Mouse (Mus musculus): ENCODE measurements around the gene Tns3.
"Not testable (repeated sequence)": the region's sequence is repeated elsewhere in the genome, so short reads cannot be mapped to it uniquely, and the experiment has no call there.

Gene Tns3

DNA sequence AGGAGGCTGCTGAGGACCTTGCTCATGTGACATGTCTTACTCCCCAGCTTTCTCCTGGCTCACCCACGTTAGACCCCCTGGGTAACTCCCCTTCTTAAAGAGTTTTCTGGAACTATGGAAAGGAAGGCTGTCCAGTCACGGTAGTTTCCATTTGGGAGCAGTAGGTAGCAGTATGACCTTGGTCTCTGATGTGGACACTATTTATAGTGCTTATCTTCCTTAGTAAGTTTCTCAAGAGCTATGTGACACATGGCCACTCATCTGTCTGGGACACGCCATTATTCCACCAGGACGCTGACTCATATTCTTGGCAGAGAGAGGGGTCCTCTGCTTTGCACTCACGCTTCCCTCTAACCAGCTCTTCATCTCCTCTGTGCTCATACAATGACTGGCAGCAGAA is 84.5 kb downstream of the Tns3 start:
- peak; percentile 92 for DNase-seq (ENCODE audit: low read depth, low spot score)

DNA sequence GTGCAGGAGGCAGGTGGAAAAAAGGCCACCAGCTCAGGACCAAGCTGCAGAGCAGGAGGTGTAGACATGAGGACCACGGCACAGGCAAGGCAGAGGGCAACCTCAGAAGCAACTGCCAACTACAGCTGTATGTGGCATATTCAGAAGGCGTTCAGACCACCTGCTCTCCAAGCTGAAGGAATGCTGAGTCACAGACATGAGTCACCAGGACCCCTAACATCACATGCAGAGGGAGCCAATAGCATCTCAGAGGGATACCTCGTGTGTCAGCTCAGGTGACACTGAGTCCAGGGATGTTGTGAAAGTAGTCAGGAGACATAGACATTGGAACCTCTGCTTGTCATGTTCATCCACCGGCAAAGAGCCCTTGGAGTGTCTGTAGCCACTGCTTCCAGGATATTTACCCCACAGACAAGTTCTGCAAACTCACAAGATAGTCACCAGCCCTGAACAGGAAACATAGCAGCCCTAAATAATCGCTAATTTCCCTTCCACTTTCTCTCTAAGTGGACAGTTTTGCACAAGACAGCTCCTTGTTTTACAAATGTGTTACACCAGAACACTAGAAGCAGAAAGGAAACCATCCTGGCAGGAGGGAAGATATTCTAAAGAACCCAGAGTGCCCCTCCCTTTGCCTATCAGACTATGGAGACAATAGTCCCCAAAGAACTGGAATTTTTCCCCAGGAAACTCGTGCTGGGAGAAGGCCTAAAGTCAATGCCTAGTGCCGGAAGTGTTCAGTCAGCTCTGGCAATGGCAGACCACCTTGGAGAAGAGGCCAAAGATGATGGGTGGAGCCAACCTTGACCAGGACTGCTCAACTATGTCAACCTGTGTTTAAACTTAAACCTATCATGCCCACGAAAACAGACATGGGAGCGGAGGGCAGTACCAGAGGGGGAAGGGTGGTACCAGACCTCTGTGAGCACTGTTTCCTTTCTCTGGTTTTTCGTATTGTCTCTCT is 88.8 kb downstream of the Tns3 start:
- peak; percentile 40 for DNase-seq (ENCODE audit: low read depth, low spot score)

DNA sequence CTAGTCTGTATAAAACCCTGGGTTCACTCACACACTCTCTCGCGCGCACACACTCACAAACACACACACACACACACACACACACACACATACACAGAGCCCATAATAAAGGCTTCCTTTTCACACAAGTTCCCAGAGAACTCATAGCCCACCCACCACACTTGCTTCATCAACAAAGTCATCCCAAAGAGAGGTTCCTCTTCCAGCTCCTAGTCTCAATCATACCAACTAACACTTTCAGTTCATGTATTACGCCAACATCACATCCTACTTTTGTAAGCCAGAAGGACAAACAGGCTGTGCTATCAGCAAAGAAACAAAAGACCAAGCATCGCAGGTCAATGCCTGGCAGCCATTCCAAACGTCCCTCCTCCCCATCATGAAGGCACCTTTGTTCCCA is 89.8 kb downstream of the Tns3 start:
- DNase-seq (ENCODE audit: low read depth, low spot score), result no peak

DNA sequence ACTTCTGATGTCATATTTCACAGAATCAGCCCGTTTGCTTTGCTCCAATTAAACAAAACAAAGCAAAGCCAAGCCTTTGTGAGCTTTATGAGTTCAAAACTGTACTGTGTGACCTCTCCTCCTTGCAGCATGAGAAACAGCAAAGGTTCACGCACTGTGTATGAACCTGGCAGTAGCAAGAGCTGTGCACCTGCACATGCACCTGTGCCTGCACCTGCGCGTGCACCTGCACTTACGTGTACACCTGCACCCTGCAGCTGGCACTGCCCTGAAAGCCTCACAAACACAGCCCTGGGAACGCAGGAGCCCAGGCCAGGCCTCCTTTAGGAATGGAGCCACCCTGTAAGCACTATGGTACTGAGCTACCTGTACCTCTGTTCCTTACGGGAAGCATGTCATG is 91.6 kb downstream of the Tns3 start:
- DNase-seq (ENCODE audit: low read depth, low spot score), result no peak

DNA sequence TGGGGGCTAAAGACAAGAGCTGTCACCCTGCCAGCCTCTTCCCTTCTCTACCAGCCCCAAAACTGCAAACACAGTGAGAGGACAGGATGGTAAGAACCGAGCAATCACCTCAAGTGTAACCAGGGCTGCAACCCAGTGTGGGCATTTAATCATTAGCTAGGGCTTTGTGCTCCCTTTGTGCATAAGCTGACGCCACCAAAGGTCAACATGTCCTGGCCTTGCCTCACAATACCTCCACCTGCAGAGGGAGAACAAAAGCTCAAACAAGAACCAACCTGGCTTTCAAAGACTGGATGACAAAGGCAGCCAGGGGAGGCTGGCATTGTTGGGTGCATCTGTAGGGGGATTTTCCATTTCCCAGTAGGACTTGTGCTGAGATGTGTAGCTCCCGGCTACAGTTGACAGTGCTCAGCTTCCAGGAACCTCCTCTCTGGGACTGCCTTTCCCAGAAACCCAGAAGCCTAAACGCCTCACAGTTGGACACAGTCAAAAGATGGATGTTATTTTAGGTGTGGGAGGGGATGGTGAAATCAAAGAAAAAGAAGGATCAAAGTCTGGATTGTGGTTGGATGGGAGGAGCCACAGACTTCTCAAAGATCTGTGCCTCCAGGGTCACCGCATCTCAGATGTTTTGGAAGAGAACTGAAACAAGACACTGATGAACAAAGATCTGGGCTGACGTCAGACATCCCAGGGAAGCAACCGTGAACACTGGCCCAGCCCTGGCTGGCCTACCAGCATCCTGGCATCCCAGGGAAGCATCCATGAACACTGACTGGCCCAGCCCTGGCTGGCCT is 94.9 kb downstream of the Tns3 start:
- no peak for DNase-seq (ENCODE audit: low read depth, low spot score)

DNA sequence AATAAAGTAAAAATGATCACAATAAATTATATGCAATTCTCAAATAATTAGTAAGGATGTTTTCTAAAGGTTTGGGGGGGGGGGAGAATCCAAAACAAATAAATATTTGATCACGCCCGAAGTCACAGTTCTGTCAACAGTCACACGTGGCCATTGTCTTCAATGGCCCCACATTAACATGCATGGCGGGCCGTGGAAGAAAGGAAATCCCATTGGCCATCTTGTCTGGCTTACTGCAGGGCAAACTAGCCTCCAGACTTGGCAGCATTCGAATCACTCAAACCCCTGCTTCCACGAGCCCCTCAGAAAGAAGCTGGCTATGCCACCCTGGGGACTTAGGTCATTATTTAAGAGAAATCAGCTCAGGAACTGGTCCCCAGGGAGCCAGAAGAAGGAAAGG is 95.5 kb downstream of the Tns3 start:
- no peak for DNase-seq (ENCODE audit: low read depth, low spot score)

DNA sequence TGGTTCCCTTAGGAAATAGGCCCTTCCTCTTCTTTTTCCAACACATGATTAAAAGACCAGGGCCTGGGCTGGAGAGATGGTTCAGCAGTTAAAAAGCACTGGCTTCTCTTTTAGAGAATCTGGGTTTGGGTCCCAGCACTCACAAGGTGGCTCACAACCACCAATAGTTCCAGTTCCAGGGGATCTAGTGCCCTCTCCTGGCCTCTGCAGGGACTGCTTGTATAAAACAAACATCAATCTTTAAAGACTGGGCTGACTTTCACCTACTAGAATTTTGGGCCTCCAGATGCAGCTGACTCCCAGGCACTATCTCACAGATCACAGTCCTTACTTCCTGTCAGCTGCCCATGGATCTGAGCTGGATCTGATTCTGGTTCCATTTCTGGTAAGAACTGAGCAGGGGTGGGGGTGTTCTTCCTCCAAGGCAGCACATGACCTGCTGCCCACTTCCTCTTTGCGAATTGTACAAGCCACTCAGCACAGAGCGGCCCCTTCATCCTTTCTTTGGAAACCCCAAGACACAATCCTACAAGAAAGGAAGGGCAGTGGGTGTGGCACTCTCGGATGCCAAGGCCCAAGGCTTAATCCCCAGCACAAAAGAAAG is 98.0 kb downstream of the Tns3 start:
- DNase-seq (ENCODE audit: low read depth, low spot score), result no peak

DNA sequence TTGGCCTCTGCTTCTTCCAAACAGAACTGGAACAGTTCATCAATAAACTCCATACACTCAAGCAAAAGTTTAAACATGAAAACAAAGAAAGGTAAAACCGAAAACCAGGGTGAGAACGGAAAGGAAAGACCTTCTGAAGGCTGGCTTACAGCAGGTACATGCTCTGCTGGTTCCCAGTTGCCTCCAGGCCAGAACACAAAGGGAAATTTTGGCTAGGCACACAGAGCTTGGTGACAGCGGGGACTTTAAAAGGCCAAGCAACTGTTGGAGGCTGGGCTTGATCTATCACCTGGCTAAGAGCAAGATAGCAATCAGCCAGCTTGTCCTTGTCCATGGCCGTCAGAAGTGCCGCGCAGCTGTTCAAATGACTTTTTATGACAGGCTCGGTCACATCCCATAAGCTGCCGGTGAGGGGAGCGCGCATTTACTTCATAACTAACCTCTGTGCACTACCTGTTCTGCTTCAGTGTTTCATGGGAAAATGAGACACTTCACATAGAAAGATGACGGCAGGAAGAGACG is 105.5 kb downstream of the Tns3 start:
- DNase-seq (ENCODE audit: low read depth, low spot score), result no peak

DNA sequence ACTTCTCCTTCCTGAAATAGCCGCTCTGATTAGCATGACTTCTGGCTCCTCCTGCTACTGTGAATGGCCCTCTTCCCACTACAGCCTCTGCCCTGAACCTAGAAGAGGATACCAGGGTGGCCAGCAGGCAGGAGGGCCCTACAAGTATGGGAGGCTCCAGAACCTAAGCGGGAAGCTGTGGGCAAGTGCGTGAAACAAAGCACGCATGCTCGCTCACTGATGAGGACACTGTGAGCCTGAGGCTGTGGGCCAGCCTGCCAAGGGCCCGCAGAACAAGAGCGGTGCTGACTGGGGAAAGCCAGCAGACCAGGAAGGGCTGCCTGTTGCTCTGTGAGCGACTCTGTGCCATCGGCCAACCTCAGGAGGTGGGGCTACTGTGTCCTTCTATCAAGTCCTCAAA is 106.1 kb downstream of the Tns3 start:
- DNase-seq (ENCODE audit: low read depth, low spot score), result no peak

DNA sequence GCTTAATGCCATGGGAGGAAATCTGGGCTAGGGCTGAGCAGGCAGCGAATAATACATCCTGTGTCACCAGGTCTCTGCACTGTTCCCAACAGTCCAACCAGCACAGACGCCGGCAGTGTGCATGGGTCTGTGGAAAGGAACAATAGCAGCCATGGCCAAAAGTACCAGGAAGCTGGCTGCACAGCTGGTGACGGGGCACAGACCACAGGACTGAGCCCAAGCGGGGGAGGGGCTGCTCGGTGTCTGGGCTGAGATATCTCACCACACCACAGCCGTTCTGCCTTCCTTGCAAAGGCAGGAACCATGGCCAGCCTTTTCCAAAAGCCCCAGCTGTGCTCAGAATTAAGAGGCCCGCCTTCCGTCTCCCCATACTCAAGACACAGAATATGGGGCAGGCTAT is 107.3 kb downstream of the Tns3 start:
- DNase-seq (ENCODE audit: low read depth, low spot score), result no peak

DNA sequence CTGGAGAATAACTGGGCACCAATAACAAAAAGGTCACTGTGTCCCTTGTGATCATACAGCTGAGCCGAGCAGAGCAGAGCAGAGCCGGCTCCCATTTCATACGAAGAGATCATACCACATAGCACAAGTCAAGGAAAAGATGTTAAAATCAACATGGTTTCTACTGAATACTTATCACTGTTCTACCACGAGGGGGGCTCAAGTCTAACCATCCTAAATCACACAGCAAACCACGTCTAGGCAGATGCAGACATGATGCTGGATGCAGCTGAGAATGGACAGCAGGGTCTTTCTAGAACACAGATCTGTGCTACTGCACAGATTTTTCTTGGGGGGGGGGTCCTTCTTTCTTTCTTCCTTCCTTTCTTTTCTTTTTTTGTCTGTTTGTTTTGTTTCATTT is 112.6 kb downstream of the Tns3 start:
- DNase-seq (ENCODE audit: low read depth, low spot score), result no peak

DNA sequence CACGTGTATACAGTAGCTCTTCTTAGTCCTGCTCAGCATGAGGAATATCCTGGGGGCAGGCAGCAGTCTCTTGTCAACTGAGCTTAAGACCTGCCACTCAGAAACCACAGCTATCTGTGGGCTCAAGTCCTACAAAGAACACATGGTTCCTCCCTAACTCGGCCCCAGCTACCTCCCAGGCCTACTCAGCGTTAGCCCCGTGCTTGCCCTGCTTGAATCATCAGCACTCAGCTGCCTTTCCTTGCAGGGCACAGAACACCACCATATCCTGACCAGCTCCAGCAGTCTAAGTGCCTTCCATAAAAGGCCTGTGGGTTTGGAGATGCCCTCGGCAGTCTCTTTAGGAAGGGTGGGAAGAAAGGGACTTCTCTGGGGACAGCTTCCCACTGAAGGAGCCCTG is 116.7 kb downstream of the Tns3 start:
- DNase-seq (ENCODE audit: low read depth, low spot score), result no peak

DNA sequence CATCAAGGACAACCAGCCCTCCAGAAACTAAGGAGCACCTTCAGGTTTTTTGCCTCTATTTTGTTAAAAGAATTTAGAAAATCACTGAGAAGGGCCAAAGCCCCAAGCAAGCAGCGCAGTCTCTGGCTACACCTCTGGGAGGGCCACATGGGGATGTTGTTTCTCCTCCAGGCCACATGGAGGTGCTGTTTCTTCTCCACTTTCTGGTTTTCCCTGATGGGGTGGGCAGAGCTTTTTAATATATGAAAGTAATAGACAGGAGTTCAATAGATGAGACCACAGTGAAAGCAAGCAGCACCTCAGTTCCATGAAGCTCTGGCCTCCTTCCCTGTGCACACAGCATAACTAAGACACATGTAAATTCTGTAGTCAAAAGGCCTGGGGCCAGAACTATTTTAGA is 118.5 kb downstream of the Tns3 start:
- DNase-seq (ENCODE audit: low read depth, low spot score), result peak; percentile 42

DNA sequence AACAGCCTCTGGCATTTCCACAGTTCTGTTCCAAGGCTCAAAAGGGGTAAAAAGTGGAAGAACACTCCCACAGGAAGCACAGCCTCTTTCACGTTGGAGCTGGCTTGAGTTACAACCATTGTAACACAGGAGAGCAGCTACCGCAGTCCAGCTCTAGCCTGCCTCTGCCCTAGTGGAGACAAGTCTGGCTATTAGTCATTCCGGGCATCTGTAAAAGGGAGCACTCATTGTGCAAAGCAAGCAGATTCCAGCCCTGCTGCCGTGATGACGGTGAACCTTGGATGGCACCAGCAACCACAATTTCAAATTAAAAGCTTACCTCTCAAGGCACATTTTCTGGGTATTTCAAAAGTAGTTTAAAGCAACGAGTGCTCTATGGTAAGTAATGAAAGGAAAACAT is 120.0 kb downstream of the Tns3 start:
- DNase-seq (ENCODE audit: low read depth, low spot score), result peak; percentile 80

DNA sequence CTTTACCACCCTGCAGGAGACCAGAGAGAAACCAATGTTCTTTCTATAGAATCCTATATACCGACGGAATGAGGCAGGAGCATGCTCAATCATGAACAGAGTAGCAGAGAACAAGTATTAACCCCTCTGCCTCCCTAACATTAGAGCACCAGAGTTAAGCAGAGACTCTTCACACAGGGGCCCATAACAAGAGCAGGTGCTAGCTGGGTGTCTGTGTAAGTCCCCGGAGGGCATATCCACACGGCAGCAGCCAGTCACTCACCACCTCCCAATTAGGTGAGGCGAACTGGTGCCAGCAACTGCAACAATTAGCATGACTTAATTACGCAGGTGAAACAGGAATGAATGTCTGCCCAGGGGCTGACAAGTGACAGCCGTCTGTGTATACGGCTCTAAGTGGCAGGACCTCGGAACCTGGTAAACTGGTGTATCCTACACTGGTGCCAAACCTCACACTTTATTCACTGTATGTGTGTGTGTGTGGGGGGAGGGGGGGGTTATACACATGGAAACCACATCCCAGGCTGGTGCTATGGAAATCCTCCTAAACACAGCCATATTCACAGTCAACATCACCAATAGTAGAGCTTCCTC is 123.0 kb downstream of the Tns3 start:
- DNase-seq (ENCODE audit: low read depth, low spot score), result no peak

DNA sequence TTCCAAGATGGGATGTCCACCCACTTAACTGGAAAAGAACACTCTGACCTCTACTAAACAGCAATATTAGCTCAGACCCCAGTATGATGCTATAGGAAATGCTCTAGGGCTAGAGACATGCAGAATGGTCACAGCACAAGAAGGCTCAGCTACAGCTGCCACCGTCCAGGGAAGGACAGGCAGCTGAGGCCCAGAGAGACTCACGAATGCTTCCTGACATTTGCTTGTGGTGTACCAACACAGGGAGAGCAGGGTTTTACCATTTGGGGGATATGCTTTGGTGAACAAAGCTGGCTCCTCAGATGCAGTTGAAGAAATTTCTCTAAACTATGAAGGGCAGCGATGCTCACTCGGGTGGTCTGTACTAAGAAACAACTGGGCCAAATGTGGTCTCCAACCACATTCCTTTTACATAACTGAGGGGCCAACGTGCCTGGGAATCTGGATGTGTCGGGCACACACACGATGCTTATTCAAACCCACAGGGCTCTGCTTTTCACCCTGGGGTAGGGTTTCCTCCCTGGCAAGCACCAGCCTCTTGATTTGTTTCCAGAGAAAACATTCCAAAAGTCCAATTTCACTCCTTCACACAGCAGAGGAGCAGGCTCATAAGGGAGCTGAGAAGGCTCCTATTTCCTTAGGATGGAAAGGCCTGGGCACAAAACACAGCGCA is 124.6 kb downstream of the Tns3 start:
- peak; percentile 85 for DNase-seq (ENCODE audit: low read depth, low spot score)

DNA sequence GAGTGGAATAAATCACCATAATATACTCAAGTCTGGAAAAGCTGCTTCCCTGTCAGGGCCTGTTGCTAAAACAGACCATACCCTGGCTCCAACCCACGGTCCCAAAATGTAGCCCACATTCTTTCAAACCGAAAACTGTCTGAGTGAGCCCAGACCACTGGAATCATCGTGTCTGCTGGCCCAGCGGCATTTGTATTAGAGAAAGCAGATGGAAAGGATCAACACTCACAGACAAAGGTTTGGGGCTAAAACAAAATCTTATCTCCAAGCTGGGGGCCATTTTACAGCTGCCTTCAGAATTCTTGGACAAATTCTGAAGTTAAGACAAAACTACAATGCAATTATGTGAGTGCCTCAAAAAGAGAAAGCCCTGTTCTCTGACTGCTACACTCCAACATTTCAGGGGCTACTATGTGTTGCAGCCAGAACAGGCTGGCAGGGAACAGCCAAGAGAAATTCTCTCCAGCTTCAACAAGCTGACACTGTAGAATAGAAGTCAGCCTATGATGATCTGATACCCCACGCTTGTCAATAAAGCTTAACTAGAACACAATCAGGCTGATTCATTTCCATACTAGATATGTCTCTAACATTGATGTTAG is 127.2 kb downstream of the Tns3 start:
- DNase-seq (ENCODE audit: low read depth, low spot score), result no peak

DNA sequence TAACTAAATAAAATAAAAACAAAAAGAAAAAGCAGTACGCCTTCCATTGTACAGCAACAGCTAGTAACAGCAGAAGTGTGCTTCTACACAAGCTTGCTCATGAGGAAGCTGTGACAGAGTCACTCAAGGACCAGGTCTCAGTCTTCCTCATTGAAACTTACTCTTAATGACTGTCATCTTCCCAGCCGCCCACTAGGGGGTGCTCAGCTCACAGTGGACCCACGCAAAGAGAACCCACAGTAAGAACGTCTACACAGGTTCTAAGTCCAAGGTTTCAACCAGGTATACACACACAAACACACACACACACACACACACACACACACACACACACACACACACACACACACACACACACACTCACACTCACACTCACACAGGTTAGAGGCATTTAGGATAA is 129.4 kb downstream of the Tns3 start:
- peak; percentile 75 for DNase-seq (ENCODE audit: low read depth, low spot score)

DNA sequence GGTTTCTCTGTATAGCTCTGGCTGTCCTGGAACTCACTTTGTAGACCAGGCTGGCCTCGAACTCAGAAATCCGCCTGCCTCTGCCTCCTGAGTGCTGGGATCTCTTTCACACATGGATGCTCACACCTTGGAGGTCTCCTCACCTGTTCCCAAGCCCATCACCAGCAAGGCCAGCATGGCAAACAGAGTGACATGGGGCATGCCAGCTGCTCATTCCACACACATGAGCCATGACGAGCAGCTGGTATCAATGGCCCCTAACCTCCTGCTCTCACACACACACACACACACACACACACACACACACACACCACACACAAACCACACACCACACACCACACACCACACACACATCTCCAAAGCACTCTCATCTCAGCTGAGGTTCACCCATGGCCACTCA is 131.6 kb downstream of the Tns3 start:
- not testable (repeated sequence) for DNase-seq (ENCODE audit: low read depth, low spot score)

DNA sequence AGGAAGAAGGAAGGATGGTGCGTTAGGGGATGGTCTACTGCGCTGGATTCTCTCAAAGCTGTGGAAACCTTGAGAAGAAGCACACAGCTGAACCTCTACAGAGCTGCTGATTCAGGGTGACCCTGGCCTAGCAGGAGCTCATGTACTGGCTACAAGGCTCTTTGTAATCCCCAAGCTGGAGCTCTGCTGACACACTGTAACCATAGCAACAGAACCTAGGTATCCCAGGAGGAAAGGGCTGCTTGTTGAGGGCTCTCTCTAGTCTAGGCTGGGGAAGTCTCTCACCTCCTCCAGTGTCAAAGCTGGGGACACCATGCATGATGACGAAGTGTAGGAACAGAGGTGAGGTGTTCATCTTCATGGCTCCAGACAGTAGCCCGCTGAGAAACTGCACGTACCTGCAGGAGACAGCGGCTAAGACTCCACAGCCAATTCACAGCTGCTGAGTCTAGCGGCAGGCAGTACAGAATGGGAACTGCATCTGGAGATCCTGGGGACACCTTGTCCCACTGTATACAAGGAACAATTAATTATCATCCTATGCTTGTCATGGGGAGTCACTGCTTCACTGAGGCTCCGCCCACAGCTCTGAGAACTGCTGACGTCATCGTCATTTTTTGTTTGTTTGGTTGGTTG is 132.1 kb downstream of the Tns3 start:
- no peak for DNase-seq (ENCODE audit: low read depth, low spot score)
